Comparison of ENCODE assay signal across 23 mouse cellular contexts in genomic region chr6:145935912-145936311, GRCm38 (mm10). TPM values are rescaled to one million over a fixed set of nuclear protein-coding genes. Genes with fewer than 3 reads are reported as not detected.
DNase-seq lines count a peak whose midpoint lies in the region; ATAC-seq lines count a peak whose summit lies in the region.
"Had no signal": no experiment of that assay in that cellular context is flagged by ENCODE, and none has a peak within 500 bp of the region (broad histone marks: within the 10 kb centered on the region; RNA-seq: fewer than 3 reads in every experiment).

No protein-coding gene starts in this region.

- peak; percentile 93 for DNase-seq in heart, adult 11 months
- DNase-seq in heart, adult 8-10 months (ENCODE audit: low spot score), result no peak
- DNase-seq: adrenal gland, adult 2 months; cerebellum, adult 11-12 months; layer of hippocampus, postnatal 36 days; liver, postnatal 0 days; lung, postnatal 14 days; right cerebral cortex, adult 18-20 months; thymus, adult 2 months; thymus, postnatal 4 days had no signal

- peaks cover 13% of the 10 kb centered on the region for H3K27me3 ChIP-seq in megakaryocyte, embryonic 14.5 days (replicated peaks)
- H3K27me3 ChIP-seq in heart, embryonic 14.5 days (ENCODE audit: control insufficient read depth, insufficient read depth, low read length), result no peaks in the 10 kb centered on the region
- no peaks in the 10 kb centered on the region for H3K27me3 ChIP-seq in hindbrain, embryonic 13.5 days
- H3K27me3 ChIP-seq: embryonic facial prominence, embryonic 12.5 days; forebrain, embryonic 12.5 days; kidney, embryonic 15.5 days; limb, embryonic 12.5 days had no signal

- H3K4me2 ChIP-seq in heart, embryonic 14.5 days (ENCODE audit: low read length), result peak overlapping the region; percentile 88
- H3K4me2 ChIP-seq in hindbrain, embryonic 13.5 days, result no peak overlapping the region
- H3K4me2 ChIP-seq: embryonic facial prominence, embryonic 12.5 days; forebrain, embryonic 12.5 days; kidney, embryonic 15.5 days; limb, embryonic 12.5 days; liver, embryonic 11.5 days had no signal

- H3K36me3 ChIP-seq in megakaryocyte, embryonic 14.5 days (replicated peaks; ENCODE audit: low read length), result no peaks in the 10 kb centered on the region
- H3K36me3 ChIP-seq in heart, embryonic 14.5 days (ENCODE audit: control insufficient read depth, insufficient read depth, low read length), result no peaks in the 10 kb centered on the region
- no peaks in the 10 kb centered on the region for H3K36me3 ChIP-seq in hindbrain, embryonic 13.5 days
- H3K36me3 ChIP-seq: embryonic facial prominence, embryonic 12.5 days; forebrain, embryonic 12.5 days; kidney, embryonic 15.5 days; limb, embryonic 12.5 days had no signal

- H3K27ac ChIP-seq in heart, embryonic 14.5 days (replicated peaks in 1 of 2; ENCODE audit: control insufficient read depth in 1 of 2, insufficient read depth in 1 of 2, low read depth in 2 of 2, low read length in 2 of 2), result 0 out of 4 replicates have a peak overlapping the region, but pooled peaks of 1 of the 2 experiments have one; percentile 14
- H3K27ac ChIP-seq in hindbrain, embryonic 13.5 days, result no peak overlapping the region
- H3K27ac ChIP-seq: embryonic facial prominence, embryonic 12.5 days; forebrain, embryonic 12.5 days; kidney, embryonic 15.5 days; limb, embryonic 12.5 days had no signal

- ATAC-seq in megakaryocyte, adult 5-6 weeks (ENCODE audit: poor library complexity, severe bottlenecking), result no peak
- ATAC-seq in heart, embryonic 14.5 days (ENCODE audit: insufficient number of reproducible peaks, insufficient read depth, low FRiP score, low read depth), result peak; percentile 22; the same call in 1 of the 2 replicates
- ATAC-seq in hindbrain, embryonic 13.5 days (ENCODE audit: low FRiP score), result no peak
- ATAC-seq in megakaryocyte progenitor cell, adult 5-6 weeks (replicated peaks; ENCODE audit: poor library complexity), result no peak
- ATAC-seq: liver, postnatal 0 days; midbrain, embryonic 16.5 days had no signal

- peaks cover 45% of the 10 kb centered on the region for H3K9me3 ChIP-seq in megakaryocyte, embryonic 14.5 days
- H3K9me3 ChIP-seq in heart, embryonic 14.5 days (ENCODE audit: control insufficient read depth, low read length), result no peaks in the 10 kb centered on the region
- no peaks in the 10 kb centered on the region for H3K9me3 ChIP-seq in hindbrain, embryonic 13.5 days
- H3K9me3 ChIP-seq: embryonic facial prominence, embryonic 12.5 days; forebrain, embryonic 12.5 days; kidney, embryonic 15.5 days; limb, embryonic 12.5 days had no signal

- peaks cover 21% of the 10 kb centered on the region for H3K4me1 ChIP-seq in megakaryocyte, embryonic 14.5 days
- H3K4me1 ChIP-seq in heart, embryonic 14.5 days (ENCODE audit: control insufficient read depth in 2 of 2, insufficient read depth in 2 of 2, low read length in 2 of 2), result peaks cover 19 to 27% of the 10 kb centered on the region in 2 experiments
- peaks cover 20% of the 10 kb centered on the region for H3K4me1 ChIP-seq in hindbrain, embryonic 13.5 days (replicated peaks)

- 0 out of 2 replicates have a peak overlapping the region, but pooled peaks have one; percentile 44 for H3K9ac ChIP-seq in heart, embryonic 14.5 days (ENCODE audit: low read length)
- no peak overlapping the region for H3K9ac ChIP-seq in hindbrain, embryonic 13.5 days
- H3K9ac ChIP-seq: embryonic facial prominence, embryonic 12.5 days; forebrain, embryonic 12.5 days; kidney, embryonic 15.5 days; limb, embryonic 12.5 days; liver, postnatal 0 days had no signal

- 69% methylated on average over 2 of the region's 2 CpGs for WGBS in heart, embryonic 14.5 days
- WGBS in hindbrain, embryonic 13.5 days, result 86% methylated on average over 2 of the region's 2 CpGs

- peak overlapping the region; percentile 59 for H3K4me3 ChIP-seq in megakaryocyte, embryonic 14.5 days (replicated peaks)
- peak overlapping the region in 1 of 2 experiments; percentile 8; a peak in 1 of 4 replicates for H3K4me3 ChIP-seq in heart, embryonic 14.5 days (ENCODE audit: control insufficient read depth in 1 of 2, insufficient read depth in 1 of 2, low read depth in 1 of 2, low read length in 2 of 2)
- H3K4me3 ChIP-seq in hindbrain, embryonic 13.5 days, result no peak overlapping the region
- H3K4me3 ChIP-seq: embryonic facial prominence, embryonic 12.5 days; forebrain, embryonic 12.5 days; kidney, embryonic 15.5 days; limb, embryonic 12.5 days had no signal

RNA-seq across cellular contexts. Expression of gene Sspn, which starts 4.5 kb away (rescaled TPM):
- total RNA-seq in heart, adult 8-10 months (2022), result 100 to 1,000 TPM; 100 to 117 (median 109) TPM
- not detected in 2 replicates for polyA plus RNA-seq in megakaryocyte, embryonic 14.5 days (2012; ENCODE audit: insufficient read depth, low replicate concordance)
- not detected in 2 replicates for total RNA-seq in megakaryocyte, adult 5-6 weeks (2015)
- total RNA-seq in megakaryocyte, adult 5-6 weeks (2017), result not detected in 2 replicates
- 51.7 and 66.4 TPM in 2 replicates for polyA plus RNA-seq in heart, embryonic 14.5 days (2014; fragmentation: Nextera tagmentation; extraction: Ambion mirVana)
- 3.3 and 4.4 TPM in 2 replicates for polyA plus RNA-seq in hindbrain, embryonic 13.5 days (2015; fragmentation: Nextera tagmentation; extraction: Ambion mirVana)
- total RNA-seq in megakaryocyte progenitor cell, adult 5-6 weeks (2015), result not detected in 2 replicates
- not detected in 2 replicates for total RNA-seq in megakaryocyte progenitor cell, adult 5-6 weeks (2017)
- total RNA-seq: megakaryocyte-erythroid progenitor cell, adult 5-6 weeks; MEL had no signal

Comparison
In these comparisons a context has a peak if more than half of its experiments do, and no peak if none do; other contexts are left out.
1. RNA of gene Sspn, which starts 4.5 kb away (total RNA-seq): 100 to 117 TPM in heart, adult 8-10 months; not detected in megakaryocyte, adult 5-6 weeks and not detected in megakaryocyte progenitor cell, adult 5-6 weeks; every median in the first group is over 100 times any median in the second.